Mouse (Mus musculus): ENCODE measurements around the gene Scml4.

DNA sequence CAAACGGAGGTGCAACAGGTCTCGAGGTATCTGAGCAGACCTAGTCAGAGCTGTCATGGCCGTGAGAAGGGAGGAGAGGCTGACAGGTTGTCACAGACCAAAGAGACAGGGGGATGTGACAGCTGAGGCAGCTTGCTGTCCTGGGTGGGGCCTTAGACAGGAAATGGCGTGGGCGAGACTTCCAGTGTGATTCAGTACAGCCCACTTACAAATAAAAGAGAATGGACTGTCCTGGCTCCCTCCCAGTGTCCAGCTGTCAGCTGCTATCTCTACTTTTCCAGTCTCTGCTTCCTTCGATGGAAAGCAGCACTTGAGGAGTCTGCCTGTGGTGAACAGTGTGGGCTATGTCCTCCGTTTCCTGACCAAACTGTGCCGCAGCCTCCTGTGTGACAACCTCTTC lies 74.5 kb downstream of the Scml4 start:
- TF ChIP-seq CTCF (IDR thresholded peaks at IDR 0.05 in 2 of 3, conservative IDR thresholded peaks at IDR 0.05 in 1 of 3; ENCODE audit: control insufficient read depth in 1 of 3, insufficient read depth in 1 of 3, low read depth in 2 of 3, low read length in 3 of 3, poor library complexity in 1 of 3, severe bottlenecking in 1 of 3) = no peak
- no peak for TF ChIP-seq SMC3 (IDR thresholded peaks at IDR 0.05; ENCODE audit: low read depth, low read length)
- TF ChIP-seq USF1 (IDR thresholded peaks at IDR 0.05; ENCODE audit: low read depth, low read length) = no peak

Measured in MEL (cell line).